Mouse (Mus musculus): ENCODE data around the gene Atf6b. TPM values are rescaled to one million over a fixed set of nuclear protein-coding genes. Genes with fewer than 3 reads are reported as not detected.
A peak's percentile ranks its signal among the peaks of the same experiment; 100 is the strongest.

Gene Atf6b
- total RNA-seq, 2 experiments from 2014 or later = 11.5 to 20.6 TPM

GRCm38 (mm10) chr17:34683686-34684220 lies 36.8 kb downstream of the Atf6b start:
- ATAC-seq (replicated peaks; ENCODE audit: low FRiP score, low TSS enrichment, poor library complexity, severe bottlenecking) = no peak

- ATAC-seq (replicated peaks; ENCODE audit: low FRiP score, low TSS enrichment, poor library complexity, severe bottlenecking) = no peak
Observed at GRCm38 (mm10) chr17:34684253-34684893, 37.4 kb downstream of the Atf6b start.

GRCm38 (mm10) chr17:34685120-34686110 lies 38.5 kb downstream of the Atf6b start:
- ATAC-seq (replicated peaks; ENCODE audit: low FRiP score, low TSS enrichment, poor library complexity, severe bottlenecking) = 0 out of 2 replicates have a peak, but pooled peaks have one; percentile 19

- no peak for ATAC-seq (replicated peaks; ENCODE audit: low FRiP score, low TSS enrichment, poor library complexity, severe bottlenecking)
Observed at GRCm38 (mm10) chr17:34688889-34689288, 41.9 kb downstream of the Atf6b start.

GRCm38 (mm10) chr17:34690458-34690857 lies 43.5 kb downstream of the Atf6b start:
- ATAC-seq (replicated peaks; ENCODE audit: low FRiP score, low TSS enrichment, poor library complexity, severe bottlenecking) = no peak

- no peak for ATAC-seq (replicated peaks; ENCODE audit: low FRiP score, low TSS enrichment, poor library complexity, severe bottlenecking)
Observed at GRCm38 (mm10) chr17:34692906-34693305, 46.0 kb downstream of the Atf6b start.

GRCm38 (mm10) chr17:34699575-34700408 lies 52.8 kb downstream of the Atf6b start:
- ATAC-seq (replicated peaks; ENCODE audit: low FRiP score, low TSS enrichment, poor library complexity, severe bottlenecking) = no peak

- ATAC-seq (replicated peaks; ENCODE audit: low FRiP score, low TSS enrichment, poor library complexity, severe bottlenecking) = 0 out of 2 replicates have a peak, but pooled peaks have one; percentile 36
Observed at GRCm38 (mm10) chr17:34700671-34701071, 53.7 kb downstream of the Atf6b start.

Other genes starting within 250 kb of the Atf6b start
- gene BC051142, start 248.3 kb upstream of the Atf6b start, total RNA-seq (2014; fragmentation: Nextera tagmentation) = 5.4 and 7.7 TPM in 2 replicates
- gene BC051142, start 248.3 kb upstream of the Atf6b start, total RNA-seq (2017) = 1.4 and 4.7 TPM in 2 replicates
- gene Btnl4, start 169.8 kb upstream of the Atf6b start, total RNA-seq (2014; fragmentation: Nextera tagmentation) = not detected in 2 replicates
- gene Btnl4, start 169.8 kb upstream of the Atf6b start, total RNA-seq (2017) = not detected in 2 replicates
- not detected in 2 replicates for gene Btnl6, start 129.8 kb upstream of the Atf6b start, total RNA-seq (2014; fragmentation: Nextera tagmentation)
- not detected in 2 replicates for gene Btnl6, start 129.8 kb upstream of the Atf6b start, total RNA-seq (2017)
- 0.22 and 0.66 TPM in 2 replicates for gene Notch4, start 82.9 kb upstream of the Atf6b start, total RNA-seq (2014; fragmentation: Nextera tagmentation)
- gene Notch4, start 82.9 kb upstream of the Atf6b start, total RNA-seq (2017) = 0.11 and 0.75 TPM in 2 replicates
- gene Gpsm3, start 57.3 kb upstream of the Atf6b start, total RNA-seq (2014; fragmentation: Nextera tagmentation) = 28.0 and 33.0 TPM in 2 replicates
- 7.8 and 11.2 TPM in 2 replicates for gene Gpsm3, start 57.3 kb upstream of the Atf6b start, total RNA-seq (2017)
- gene Pbx2, start 55.9 kb upstream of the Atf6b start, total RNA-seq (2014; fragmentation: Nextera tagmentation) = 31.1 and 31.3 TPM in 2 replicates
- gene Pbx2, start 55.9 kb upstream of the Atf6b start, total RNA-seq (2017) = 23.2 and 31.1 TPM in 2 replicates
- gene Ager, start 49.3 kb upstream of the Atf6b start, total RNA-seq (2014; fragmentation: Nextera tagmentation) = 2.6 and 6.6 TPM in 2 replicates
- gene Ager, start 49.3 kb upstream of the Atf6b start, total RNA-seq (2017) = 0.57 TPM in 1 of 2 replicates, not detected in the other
- 46.9 and 66.2 TPM in 2 replicates for gene Rnf5, start 43.5 kb upstream of the Atf6b start, total RNA-seq (2014; fragmentation: Nextera tagmentation)
- gene Rnf5, start 43.5 kb upstream of the Atf6b start, total RNA-seq (2017) = 13.4 and 20.0 TPM in 2 replicates
- 76.3 and 104 TPM in 2 replicates for gene Agpat1, start 42.9 kb upstream of the Atf6b start, total RNA-seq (2014; fragmentation: Nextera tagmentation)
- gene Agpat1, start 42.9 kb upstream of the Atf6b start, total RNA-seq (2017) = 19.0 and 51.2 TPM in 2 replicates
- gene Egfl8, start 31.2 kb upstream of the Atf6b start, total RNA-seq (2014; fragmentation: Nextera tagmentation) = 0.96 and 2.1 TPM in 2 replicates
- 2.6 TPM in 1 of 2 replicates, not detected in the other for gene Egfl8, start 31.2 kb upstream of the Atf6b start, total RNA-seq (2017)
- 31.3 and 35.4 TPM in 2 replicates for gene Ppt2, start 18.6 kb upstream of the Atf6b start, total RNA-seq (2014; fragmentation: Nextera tagmentation)
- gene Ppt2, start 18.6 kb upstream of the Atf6b start, total RNA-seq (2017) = 10.4 and 17.0 TPM in 2 replicates
- 0.59 TPM in 1 of 2 replicates, not detected in the other for gene Prrt1, start 17.6 kb upstream of the Atf6b start, total RNA-seq (2014; fragmentation: Nextera tagmentation)
- gene Prrt1, start 17.6 kb upstream of the Atf6b start, total RNA-seq (2017) = 0.75 TPM in 1 of 2 replicates, not detected in the other
- 5.5 TPM in 2 replicates for gene Fkbpl, start 2.4 kb upstream of the Atf6b start, total RNA-seq (2014; fragmentation: Nextera tagmentation)
- gene Fkbpl, start 2.4 kb upstream of the Atf6b start, total RNA-seq (2017) = 14.7 and 26.2 TPM in 2 replicates
- gene Tnxb, start 23.4 kb downstream of the Atf6b start, total RNA-seq (2014; fragmentation: Nextera tagmentation) = not detected in 2 replicates
- gene Tnxb, start 23.4 kb downstream of the Atf6b start, total RNA-seq (2017) = not detected in 2 replicates
- not detected in 2 replicates for gene C4b, start 96.7 kb downstream of the Atf6b start, total RNA-seq (2014; fragmentation: Nextera tagmentation)
- gene C4b, start 96.7 kb downstream of the Atf6b start, total RNA-seq (2017) = not detected in 2 replicates
- not detected in 2 replicates for gene Cyp21a1, start 157.4 kb downstream of the Atf6b start, total RNA-seq (2014; fragmentation: Nextera tagmentation)
- gene Cyp21a1, start 157.4 kb downstream of the Atf6b start, total RNA-seq (2017) = not detected in 2 replicates
- 26.8 and 48.2 TPM in 2 replicates for gene Stk19, start 189.8 kb downstream of the Atf6b start, total RNA-seq (2014; fragmentation: Nextera tagmentation)
- gene Stk19, start 189.8 kb downstream of the Atf6b start, total RNA-seq (2017) = 14.8 and 30.6 TPM in 2 replicates
- 60.8 and 63.4 TPM in 2 replicates for gene Dxo, start 189.9 kb downstream of the Atf6b start, total RNA-seq (2014; fragmentation: Nextera tagmentation)
- 24.4 and 28.1 TPM in 2 replicates for gene Dxo, start 189.9 kb downstream of the Atf6b start, total RNA-seq (2017)
- 57.6 and 64.6 TPM in 2 replicates for gene Skiv2l, start 203.1 kb downstream of the Atf6b start, total RNA-seq (2014; fragmentation: Nextera tagmentation)
- 21.0 and 24.2 TPM in 2 replicates for gene Skiv2l, start 203.1 kb downstream of the Atf6b start, total RNA-seq (2017)
- 59.5 and 64.1 TPM in 2 replicates for gene Nelfe, start 203.2 kb downstream of the Atf6b start, total RNA-seq (2014; fragmentation: Nextera tagmentation)
- 21.0 and 29.6 TPM in 2 replicates for gene Nelfe, start 203.2 kb downstream of the Atf6b start, total RNA-seq (2017)
- not detected in 2 replicates for gene Cfb, start 215.4 kb downstream of the Atf6b start, total RNA-seq (2014; fragmentation: Nextera tagmentation)
- not detected in 2 replicates for gene Cfb, start 215.4 kb downstream of the Atf6b start, total RNA-seq (2017)
- gene Zbtb12, start 232.3 kb downstream of the Atf6b start, total RNA-seq (2014; fragmentation: Nextera tagmentation) = 8.0 and 9.4 TPM in 2 replicates
- 4.7 and 10.1 TPM in 2 replicates for gene Zbtb12, start 232.3 kb downstream of the Atf6b start, total RNA-seq (2017)
- gene Gm20547, start 234.9 kb downstream of the Atf6b start, total RNA-seq (2014; fragmentation: Nextera tagmentation) = not detected in 2 replicates
- not detected in 2 replicates for gene Gm20547, start 234.9 kb downstream of the Atf6b start, total RNA-seq (2017)